In genomic region chr8:67570365-67570764, GRCm38 (mm10) we compare ENCODE assay signal across 31 mouse cellular contexts. TPM values are rescaled to one million over a fixed set of nuclear protein-coding genes. Genes with fewer than 3 reads are reported as not detected.
DNase-seq lines count a peak whose midpoint lies in the region; ATAC-seq and TF ChIP-seq lines count a peak whose summit lies in the region.
"Had no signal": no experiment of that assay in that cellular context is flagged by ENCODE, and none has a peak within 500 bp of the region (broad histone marks: within the 10 kb centered on the region; RNA-seq: fewer than 3 reads in every experiment).

No protein-coding gene starts in this region.

- H3K27me3 ChIP-seq in stomach, embryonic 14.5 days (ENCODE audit: control insufficient read depth, insufficient read depth, low read length) = no peaks in the 10 kb centered on the region
- H3K27me3 ChIP-seq in stomach, postnatal 0 days (ENCODE audit: control insufficient read depth, insufficient read depth, low read length) = no peaks in the 10 kb centered on the region
- no peaks in the 10 kb centered on the region for H3K27me3 ChIP-seq in liver, postnatal 0 days (ENCODE audit: insufficient read depth, low read length)
- no peaks in the 10 kb centered on the region for H3K27me3 ChIP-seq in midbrain, embryonic 11.5 days (ENCODE audit: control insufficient read depth, insufficient read depth, low read length)
- no peaks in the 10 kb centered on the region for H3K27me3 ChIP-seq in forebrain, embryonic 12.5 days
- H3K27me3 ChIP-seq: CH12.LX; heart, embryonic 15.5 days; limb, embryonic 15.5 days; neural tube, embryonic 15.5 days had no signal

- H3K9ac ChIP-seq in stomach, embryonic 14.5 days (replicated peaks; ENCODE audit: low read depth, low read length) = no peak overlapping the region
- no peak overlapping the region for H3K9ac ChIP-seq in stomach, postnatal 0 days (ENCODE audit: low read length)
- H3K9ac ChIP-seq in liver, postnatal 0 days (replicated peaks) = no peak overlapping the region
- no peak overlapping the region for H3K9ac ChIP-seq in midbrain, embryonic 11.5 days (ENCODE audit: low read length)
- H3K9ac ChIP-seq in forebrain, embryonic 12.5 days = no peak overlapping the region
- H3K9ac ChIP-seq: heart, embryonic 15.5 days; limb, embryonic 15.5 days; neural tube, embryonic 15.5 days had no signal

- TF ChIP-seq EP300 in stomach, postnatal 0 days (optimal IDR thresholded peaks at IDR 0.05) = no peak
- peak; percentile 99 for TF ChIP-seq EP300 in liver, postnatal 0 days (IDR thresholded peaks at IDR 0.05; ENCODE audit: low read depth)

- no peaks in the 10 kb centered on the region for H3K4me1 ChIP-seq in stomach, embryonic 14.5 days (ENCODE audit: control insufficient read depth, insufficient read depth, low read length)
- no peaks in the 10 kb centered on the region for H3K4me1 ChIP-seq in stomach, postnatal 0 days (replicated peaks; ENCODE audit: control insufficient read depth, insufficient read depth)
- peaks cover 17% of the 10 kb centered on the region for H3K4me1 ChIP-seq in liver, postnatal 0 days (ENCODE audit: insufficient read depth)
- no peaks in the 10 kb centered on the region for H3K4me1 ChIP-seq in midbrain, embryonic 11.5 days (ENCODE audit: control insufficient read depth, insufficient read depth, low read length)
- H3K4me1 ChIP-seq in forebrain, embryonic 12.5 days = no peaks in the 10 kb centered on the region
- H3K4me1 ChIP-seq: forebrain, embryonic 10.5 days; heart, embryonic 15.5 days; limb, embryonic 15.5 days; neural tube, embryonic 15.5 days had no signal

- no peak overlapping the region for H3K4me3 ChIP-seq in stomach, embryonic 14.5 days (ENCODE audit: low read depth, low read length)
- no peak overlapping the region for H3K4me3 ChIP-seq in stomach, postnatal 0 days (ENCODE audit: low read depth, low read length)
- H3K4me3 ChIP-seq in liver, postnatal 0 days (ENCODE audit: low read depth, low read length) = no peak overlapping the region
- no peak overlapping the region for H3K4me3 ChIP-seq in midbrain, embryonic 11.5 days (ENCODE audit: low read depth, low read length)
- H3K4me3 ChIP-seq in forebrain, embryonic 12.5 days (replicated peaks) = no peak overlapping the region
- H3K4me3 ChIP-seq: forebrain, embryonic 10.5 days; heart, adult 2 months; heart, embryonic 15.5 days; layer of hippocampus, adult 2 months; limb, embryonic 15.5 days; neural tube, embryonic 15.5 days had no signal

- H3K9me3 ChIP-seq in stomach, embryonic 14.5 days (ENCODE audit: control insufficient read depth, low read depth, low read length) = no peaks in the 10 kb centered on the region
- no peaks in the 10 kb centered on the region for H3K9me3 ChIP-seq in stomach, postnatal 0 days (ENCODE audit: control insufficient read depth, low read length)
- no peaks in the 10 kb centered on the region for H3K9me3 ChIP-seq in liver, postnatal 0 days (ENCODE audit: low read length)
- no peaks in the 10 kb centered on the region for H3K9me3 ChIP-seq in midbrain, embryonic 11.5 days (ENCODE audit: control insufficient read depth, low read length)
- no peaks in the 10 kb centered on the region for H3K9me3 ChIP-seq in forebrain, embryonic 12.5 days
- H3K9me3 ChIP-seq: forebrain, embryonic 10.5 days; heart, embryonic 15.5 days; limb, embryonic 15.5 days; neural tube, embryonic 15.5 days had no signal

- WGBS in stomach, embryonic 14.5 days = 86% methylated on average over 3 of the region's 3 CpGs
- WGBS in stomach, postnatal 0 days = 82% methylated on average over 3 of the region's 3 CpGs
- 54% methylated on average over 3 of the region's 3 CpGs for whole genome bisulfite sequencing in liver, postnatal 0 days (ENCODE audit: insufficient replicate concordance)
- WGBS in midbrain, embryonic 11.5 days = 87% methylated on average over 3 of the region's 3 CpGs
- WGBS in forebrain, embryonic 12.5 days = 98% methylated on average over 3 of the region's 3 CpGs

- no peak overlapping the region for H3K27ac ChIP-seq in stomach, embryonic 14.5 days (ENCODE audit: low read length)
- H3K27ac ChIP-seq in stomach, postnatal 0 days (replicated peaks) = no peak overlapping the region
- H3K27ac ChIP-seq in liver, postnatal 0 days (ENCODE audit: low read depth) = peak overlapping the region; percentile 49; the same call in 1 of the 2 replicates
- no peak overlapping the region for H3K27ac ChIP-seq in midbrain, embryonic 11.5 days (ENCODE audit: low read depth, low read length)
- H3K27ac ChIP-seq in forebrain, embryonic 12.5 days = no peak overlapping the region
- H3K27ac ChIP-seq: forebrain, embryonic 10.5 days; heart, adult 2 months; heart, embryonic 15.5 days; layer of hippocampus, adult 2 months; limb, embryonic 15.5 days; neural tube, embryonic 15.5 days had no signal

- TF ChIP-seq CTCF in stomach, postnatal 0 days (IDR thresholded peaks at IDR 0.05; ENCODE audit: low read depth) = no peak
- no peak for TF ChIP-seq CTCF in liver, postnatal 0 days (IDR thresholded peaks at IDR 0.05; ENCODE audit: low read depth)

- H3K4me2 ChIP-seq in stomach, embryonic 14.5 days (replicated peaks; ENCODE audit: low read depth, low read length) = no peak overlapping the region
- H3K4me2 ChIP-seq in stomach, postnatal 0 days (replicated peaks; ENCODE audit: low read depth) = no peak overlapping the region
- H3K4me2 ChIP-seq in liver, postnatal 0 days (ENCODE audit: low read depth, low read length) = peak overlapping the region; percentile 30; the same call in 1 of the 2 replicates
- no peak overlapping the region for H3K4me2 ChIP-seq in midbrain, embryonic 11.5 days
- H3K4me2 ChIP-seq in forebrain, embryonic 12.5 days = no peak overlapping the region
- H3K4me2 ChIP-seq: heart, embryonic 15.5 days; limb, embryonic 15.5 days; neural tube, embryonic 15.5 days had no signal

- no peaks in the 10 kb centered on the region for H3K36me3 ChIP-seq in stomach, embryonic 14.5 days (ENCODE audit: control insufficient read depth, insufficient read depth, low read length)
- no peaks in the 10 kb centered on the region for H3K36me3 ChIP-seq in stomach, postnatal 0 days (ENCODE audit: control insufficient read depth, insufficient read depth, low read length)
- H3K36me3 ChIP-seq in liver, postnatal 0 days (replicated peaks; ENCODE audit: insufficient read depth, low read length) = no peaks in the 10 kb centered on the region
- no peaks in the 10 kb centered on the region for H3K36me3 ChIP-seq in midbrain, embryonic 11.5 days (ENCODE audit: control insufficient read depth, insufficient read depth, low read length)
- no peaks in the 10 kb centered on the region for H3K36me3 ChIP-seq in forebrain, embryonic 12.5 days (replicated peaks)
- H3K36me3 ChIP-seq: forebrain, embryonic 10.5 days; heart, embryonic 15.5 days; limb, embryonic 15.5 days; neural tube, embryonic 15.5 days had no signal

- DNase-seq in stomach, postnatal 0 days (ENCODE audit: low spot score) = no peak
- peak; percentile 29 for DNase-seq in liver
- no peak for DNase-seq in liver, postnatal 0 days
- DNase-seq in midbrain, embryonic 11.5 days (ENCODE audit: low spot score, missing footprints) = no peak
- no peak for DNase-seq in ovary, adult 18-20 months (ENCODE audit: low spot score)
- DNase-seq: adrenal gland, adult 8-10 months; cerebellum, adult 11-12 months; cerebellum, postnatal 14 days; embryo, embryonic 11 days; gastrocnemius, postnatal 14 days; heart, adult 2 months; heart, postnatal 4 days; kidney, adult 11 months; kidney, postnatal 10 days; right cerebral cortex, postnatal 25 days; thymus, adult 18-20 months; thymus, postnatal 4 days had no signal

- peak; percentile 46; the same call in 1 of the 2 replicates for ATAC-seq in stomach, embryonic 14.5 days (ENCODE audit: insufficient number of reproducible peaks, insufficient read depth, low FRiP score, low read depth)
- no peak for ATAC-seq in stomach, postnatal 0 days (ENCODE audit: low FRiP score, low TSS enrichment)
- peak; percentile 67 for ATAC-seq in liver, postnatal 0 days
- ATAC-seq in midbrain, embryonic 11.5 days (ENCODE audit: low FRiP score) = no peak
- ATAC-seq in forebrain, embryonic 12.5 days (ENCODE audit: low FRiP score) = no peak
- ATAC-seq: hindbrain, embryonic 16.5 days; lung, postnatal 0 days; midbrain, embryonic 16.5 days had no signal

RNA-seq across cellular contexts. Expression of gene Nat3, which starts 46.7 kb away (rescaled TPM):
- not detected in 2 replicates for polyA plus RNA-seq in stomach, embryonic 14.5 days (2014; fragmentation: Nextera tagmentation; extraction: Ambion mirVana)
- polyA plus RNA-seq in stomach, postnatal 0 days (2015; fragmentation: Nextera tagmentation; extraction: Ambion mirVana) = not detected in 2 replicates
- not detected in 2 replicates for polyA plus RNA-seq in liver, postnatal 0 days (2015; fragmentation: Nextera tagmentation; extraction: Ambion mirVana)
- not detected in 2 replicates for polyA plus RNA-seq in midbrain, embryonic 11.5 days (2014; fragmentation: Nextera tagmentation; extraction: Ambion mirVana)
- not detected in 2 replicates for polyA plus RNA-seq in forebrain, embryonic 12.5 days (2016; fragmentation: Nextera tagmentation; extraction: Ambion mirVana)
- polyA plus RNA-seq: embryonic facial prominence, embryonic 14.5 days; forebrain, embryonic 10.5 days; frontal cortex, adult 2 months; heart, adult 2 months; hindbrain, embryonic 16.5 days; limb, embryonic 15.5 days; lung, postnatal 0 days; midbrain, embryonic 16.5 days; neural tube, embryonic 15.5 days; spleen, adult 2 months had no signal

Comparison
In these comparisons a context has a peak if more than half of its experiments do, and no peak if none do; other contexts are left out.
1. ATAC-seq: peak in stomach, embryonic 14.5 days (single experiment) and liver, postnatal 0 days (single experiment); none in stomach, postnatal 0 days (single experiment), midbrain, embryonic 11.5 days (single experiment) and forebrain, embryonic 12.5 days (single experiment).